Mouse (Mus musculus): ENCODE data around the gene Pramef8. TPM values are rescaled to one million over a fixed set of nuclear protein-coding genes. Genes with fewer than 3 reads are reported as not detected.
A peak's percentile ranks its signal among the peaks of the same experiment; 100 is the strongest.
"Not testable (repeated sequence)": the region's sequence is repeated elsewhere in the genome, so short reads cannot be mapped to it uniquely, and the experiment has no call there.

The Pramef8 gene
- total RNA-seq, 1 experiment, result 36.8 TPM

GRCm38 (mm10) chr4:143394181-143394580 lies 18.0 kb upstream of the Pramef8 start, which contains the start of gene Pramel1:
TSS of gene Pramel1 (plus strand) at chr4:143394428.
- peak within 1 kb of the TSS; percentile 42 to 46 for H3K4me3 ChIP-seq (ENCODE audit: insufficient read depth in 1 of 2, low read depth in 1 of 2, low read length in 2 of 2, poor library complexity in 1 of 2, severe bottlenecking in 1 of 2)

GRCm38 (mm10) chr4:143411566-143412218 lies 534 bp upstream of the Pramef8 start:
- DNase-seq (ENCODE audit: low read depth, low spot score), result no peak
- TF ChIP-seq ZC3H11A (IDR thresholded peaks at IDR 0.05; ENCODE audit: borderline replicate concordance, low read depth, low read length) (no peak), MAFK (IDR thresholded peaks at IDR 0.05; ENCODE audit: insufficient read depth, low read depth, low read length) (no peak), ZNF384 (IDR thresholded peaks at IDR 0.05; ENCODE audit: low read depth, low read length) (no peak), CHD2 (IDR thresholded peaks at IDR 0.05; ENCODE audit: low read depth, low read length) (no peak), HCFC1 (IDR thresholded peaks at IDR 0.05; ENCODE audit: borderline replicate concordance, insufficient read depth, low read length) (no peak)
- H3K9me3 ChIP-seq (ENCODE audit: control insufficient read depth, insufficient read depth, low read depth, low read length), result 0 out of 2 replicates have a peak, but pooled peaks cover 2% of the 10 kb centered on the region
- no peaks in the 10 kb centered on the region for H3K4me1 ChIP-seq (ENCODE audit: control insufficient read depth in 2 of 2, insufficient read depth in 2 of 2, low read length in 2 of 2, poor library complexity in 1 of 2)
- H3K4me3 ChIP-seq (ENCODE audit: insufficient read depth in 1 of 2, low read depth in 1 of 2, low read length in 2 of 2, poor library complexity in 1 of 2, severe bottlenecking in 1 of 2), result peak overlapping the region; percentile 73 to 85
- H3K36me3 ChIP-seq (ENCODE audit: control insufficient read depth, insufficient read depth, low read length, poor library complexity, severe bottlenecking), result peaks cover 7% of the 10 kb centered on the region
- in situ Hi-C loops (cut with MboI; ENCODE audit: low sequenced_read_pairs in 2 of 2, unreplicated experiment in 2 of 2), result no loop called here
- H3K27ac ChIP-seq (ENCODE audit: insufficient read depth, low read depth, low read length, poor library complexity, severe bottlenecking), result peak overlapping the region; percentile 51; the same call in 1 of the 2 replicates
- H3K9ac ChIP-seq (ENCODE audit: insufficient read depth, low read depth, low read length, poor library complexity, severe bottlenecking), result peak overlapping the region; percentile 15; the same call in 1 of the 2 replicates

More at GRCm38 (mm10) chr4:143394181-143394580, 18.0 kb upstream of the Pramef8 start, which contains the start of gene Pramel1:
- H3K9ac ChIP-seq (ENCODE audit: insufficient read depth, low read depth, low read length, poor library complexity, severe bottlenecking), result peak within 1 kb of the TSS; percentile 55; the same call in 1 of the 2 replicates
- in situ Hi-C loops (cut with MboI; ENCODE audit: low sequenced_read_pairs in 2 of 2, unreplicated experiment in 2 of 2), result loop anchor here in 1 of 2 experiments (25.0 kb wide), 1 partner anchor 357 kb away; no protein-coding TSS in a partner anchor
- H3K27ac ChIP-seq (ENCODE audit: insufficient read depth, low read depth, low read length, poor library complexity, severe bottlenecking), result 0 out of 2 replicates have a peak within 1 kb of the TSS, but pooled peaks have one; percentile 45
- H3K36me3 ChIP-seq (ENCODE audit: control insufficient read depth, insufficient read depth, low read length, poor library complexity, severe bottlenecking), result no peaks in the 10 kb centered on the region; the same call in 1 of the 2 replicates
- no peaks in the 10 kb centered on the region for H3K9me3 ChIP-seq (ENCODE audit: control insufficient read depth, insufficient read depth, low read depth, low read length)
- peak; percentile 73 for DNase-seq (ENCODE audit: low read depth, low spot score)
- TF ChIP-seq CHD2 (IDR thresholded peaks at IDR 0.05; ENCODE audit: low read depth, low read length) (no peak), ZNF384 (IDR thresholded peaks at IDR 0.05; ENCODE audit: low read depth, low read length) (no peak), MAFK (IDR thresholded peaks at IDR 0.05; ENCODE audit: insufficient read depth, low read depth, low read length) (no peak), HCFC1 (IDR thresholded peaks at IDR 0.05; ENCODE audit: borderline replicate concordance, insufficient read depth, low read length) (no peak), ZC3H11A (IDR thresholded peaks at IDR 0.05; ENCODE audit: borderline replicate concordance, low read depth, low read length) (no peak)
- no peaks in the 10 kb centered on the region for H3K4me1 ChIP-seq (ENCODE audit: control insufficient read depth in 2 of 2, insufficient read depth in 2 of 2, low read length in 2 of 2, poor library complexity in 1 of 2)

- TF ChIP-seq ZC3H11A (IDR thresholded peaks at IDR 0.05; ENCODE audit: borderline replicate concordance, low read depth, low read length), result no peak
- no peak for TF ChIP-seq CHD2 (IDR thresholded peaks at IDR 0.05; ENCODE audit: low read depth, low read length)
- TF ChIP-seq ZNF384 (IDR thresholded peaks at IDR 0.05; ENCODE audit: low read depth, low read length), result peak; percentile 89
- TF ChIP-seq HCFC1 (IDR thresholded peaks at IDR 0.05; ENCODE audit: borderline replicate concordance, insufficient read depth, low read length), result no peak
- TF ChIP-seq MAFK (IDR thresholded peaks at IDR 0.05; ENCODE audit: insufficient read depth, low read depth, low read length), result no peak
- peak overlapping the region; percentile 35 to 85; a peak in 2 of 4 replicates for H3K4me3 ChIP-seq (ENCODE audit: insufficient read depth in 1 of 2, low read depth in 1 of 2, low read length in 2 of 2, poor library complexity in 1 of 2, severe bottlenecking in 1 of 2)
- DNase-seq (ENCODE audit: low read depth, low spot score), result no peak
- H3K36me3 ChIP-seq (ENCODE audit: control insufficient read depth, insufficient read depth, low read length, poor library complexity, severe bottlenecking), result peaks cover 25% of the 10 kb centered on the region
- 0 out of 2 replicates have a peak, but pooled peaks cover 2% of the 10 kb centered on the region for H3K9me3 ChIP-seq (ENCODE audit: control insufficient read depth, insufficient read depth, low read depth, low read length)
- H3K27ac ChIP-seq (ENCODE audit: insufficient read depth, low read depth, low read length, poor library complexity, severe bottlenecking), result peak overlapping the region; percentile 83; the same call in 1 of the 2 replicates
- in situ Hi-C loops (cut with MboI; ENCODE audit: low sequenced_read_pairs in 2 of 2, unreplicated experiment in 2 of 2), result no loop called here
- no peaks in the 10 kb centered on the region for H3K4me1 ChIP-seq (ENCODE audit: control insufficient read depth in 2 of 2, insufficient read depth in 2 of 2, low read length in 2 of 2, poor library complexity in 1 of 2)
- H3K9ac ChIP-seq (ENCODE audit: insufficient read depth, low read depth, low read length, poor library complexity, severe bottlenecking), result peak overlapping the region; percentile 55; the same call in 1 of the 2 replicates
Measured at GRCm38 (mm10) chr4:143413621-143414020, 1.4 kb downstream of the Pramef8 start.

- TF ChIP-seq HCFC1 (IDR thresholded peaks at IDR 0.05; ENCODE audit: borderline replicate concordance, insufficient read depth, low read length), result peak; percentile 50; the same call in 1 of the 2 replicates
- TF ChIP-seq CHD2 (IDR thresholded peaks at IDR 0.05; ENCODE audit: low read depth, low read length), result no peak
- no peak for TF ChIP-seq MAFK (IDR thresholded peaks at IDR 0.05; ENCODE audit: insufficient read depth, low read depth, low read length)
- TF ChIP-seq ZNF384 (IDR thresholded peaks at IDR 0.05; ENCODE audit: low read depth, low read length), result no peak
- TF ChIP-seq ZC3H11A (IDR thresholded peaks at IDR 0.05; ENCODE audit: borderline replicate concordance, low read depth, low read length), result no peak
- Histone ChIP-seq H3K4me3 (ENCODE audit: insufficient read depth in 1 of 2, low read depth in 1 of 2, low read length in 2 of 2, poor library complexity in 1 of 2, severe bottlenecking in 1 of 2) (peak overlapping the region in 1 of 2 experiments; percentile 35; a peak in 1 of 4 replicates), H3K4me1 (ENCODE audit: control insufficient read depth in 2 of 2, insufficient read depth in 2 of 2, low read length in 2 of 2, poor library complexity in 1 of 2) (no peaks in the 10 kb centered on the region), H3K27ac (ENCODE audit: insufficient read depth, low read depth, low read length, poor library complexity, severe bottlenecking) (peak overlapping the region; percentile 85; the same call in 1 of the 2 replicates), H3K9ac (ENCODE audit: insufficient read depth, low read depth, low read length, poor library complexity, severe bottlenecking) (no peak overlapping the region; the same call in 1 of the 2 replicates), H3K9me3 (ENCODE audit: control insufficient read depth, insufficient read depth, low read depth, low read length) (0 out of 2 replicates have a peak, but pooled peaks cover 2% of the 10 kb centered on the region), H3K36me3 (ENCODE audit: control insufficient read depth, insufficient read depth, low read length, poor library complexity, severe bottlenecking) (peaks cover 30% of the 10 kb centered on the region)
- in situ Hi-C loops (cut with MboI; ENCODE audit: low sequenced_read_pairs in 2 of 2, unreplicated experiment in 2 of 2), result no loop called here
- peak; percentile 34 for DNase-seq (ENCODE audit: low read depth, low spot score)
Measured at GRCm38 (mm10) chr4:143414121-143414520, 1.9 kb downstream of the Pramef8 start.

- H3K27ac ChIP-seq (ENCODE audit: insufficient read depth, low read depth, low read length, poor library complexity, severe bottlenecking); DNase-seq (ENCODE audit: low read depth, low spot score); in situ Hi-C loops (cut with MboI; ENCODE audit: low sequenced_read_pairs in 2 of 2, unreplicated experiment in 2 of 2); H3K36me3 ChIP-seq (ENCODE audit: control insufficient read depth, insufficient read depth, low read length, poor library complexity, severe bottlenecking); H3K4me1 ChIP-seq (ENCODE audit: control insufficient read depth in 2 of 2, insufficient read depth in 2 of 2, low read length in 2 of 2, poor library complexity in 1 of 2); H3K9ac ChIP-seq (ENCODE audit: insufficient read depth, low read depth, low read length, poor library complexity, severe bottlenecking); H3K4me3 ChIP-seq (ENCODE audit: insufficient read depth in 1 of 2, low read depth in 1 of 2, low read length in 2 of 2, poor library complexity in 1 of 2, severe bottlenecking in 1 of 2); H3K9me3 ChIP-seq (ENCODE audit: control insufficient read depth, insufficient read depth, low read depth, low read length): not testable (repeated sequence)
Measured at GRCm38 (mm10) chr4:143426770-143427169, 14.5 kb downstream of the Pramef8 start.

Data from ES-E14 (cell line).